Mouse (Mus musculus) liver, postnatal 0 days (tissue): ENCODE measurements at regions not wholly inside any gene's neighbourhood (a gene's known extent, or its start where the extent isn't known, plus 50 kb on each side); places are given as distances from the start of the nearest gene placed in this dataset.

Source experiments
- CTCF ChIP-seq: sonication (generic); IDR thresholded peaks from 2 replicates; pipeline ENCODE4 v1.5.1; 2016; ENCODE audit warnings: antibody characterized with exemption, low read depth
- EP300 ChIP-seq: IDR thresholded peaks from 2 replicates; pipeline ENCODE4 v1.6.1; 2016; ENCODE audit warnings: antibody characterized with exemption, low read depth, mild to moderate bottlenecking

DNA sequence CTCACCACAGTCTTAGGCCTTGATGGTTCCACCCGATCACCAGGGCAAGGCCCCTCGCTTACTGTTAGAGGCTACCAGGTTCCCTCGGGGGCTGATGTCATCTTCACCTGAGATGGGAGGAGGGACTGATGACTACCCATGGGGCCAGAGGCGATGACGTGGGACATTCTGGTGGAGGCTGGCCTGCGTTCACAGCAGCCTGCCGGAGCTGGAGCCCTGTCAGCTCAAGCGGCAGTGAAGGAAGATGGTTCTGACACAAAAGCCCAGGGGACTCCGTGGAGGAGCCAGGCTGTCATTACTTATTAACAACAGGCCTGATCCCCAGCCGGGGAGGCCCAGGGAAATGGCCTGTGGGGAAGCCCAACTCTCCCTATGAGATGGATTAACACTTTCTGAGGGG, 121.3 kb upstream of the Atp6ap2 start:
- TF ChIP-seq EP300: no peak
- no peak for TF ChIP-seq CTCF
